Mouse (Mus musculus) kidney, adult 2 months (tissue): Measurements from ENCODE around the gene Tvp23a. TPM values are rescaled to one million over a fixed set of nuclear protein-coding genes. Genes with fewer than 3 reads are reported as not detected.

Experiments
- DNase-seq: peaks from one replicate; pipeline ENCODE4 v3.0.0; 2021
- H3K27ac ChIP-seq: fragments of 200-500 bp; 2 replicates; pipeline ENCODE4 v1.5.1; 2012; ENCODE audit warnings: low read depth, low read length, control low read depth, inconsistent platforms; ENCODE audit not compliant: insufficient read depth
- H3K27me3 ChIP-seq: fragments of 200-500 bp; replicated peaks from 2 replicates; pipeline ENCODE4 v1.6.1; 2012; ENCODE audit warnings: mild to moderate bottlenecking, moderate library complexity, low read length, inconsistent platforms; ENCODE audit not compliant: control insufficient read depth, insufficient read depth
- H3K36me3 ChIP-seq: fragments of 200-500 bp; 2 replicates; pipeline ENCODE4 v1.6.1; 2012; ENCODE audit warnings: mild to moderate bottlenecking, moderate library complexity, low read length, inconsistent platforms; ENCODE audit not compliant: control insufficient read depth, insufficient read depth
- H3K4me1 ChIP-seq: fragments of 200-500 bp; 2 replicates; pipeline ENCODE4 v1.6.1; 2011; ENCODE audit warnings: low read length; ENCODE audit not compliant: control insufficient read depth, insufficient read depth
- H3K4me3 ChIP-seq: fragments of 200-500 bp; 2 replicates; pipeline ENCODE4 v1.5.1; 2011; ENCODE audit warnings: mild to moderate bottlenecking, low read depth, low read length, control low read depth; ENCODE audit not compliant: insufficient read depth
- CTCF ChIP-seq: fragments of 200-500 bp; conservative IDR thresholded peaks from 2 replicates; pipeline ENCODE4 v1.5.1; 2011; ENCODE audit warnings: low read depth, mild to moderate bottlenecking, control low read depth, low read length, moderate library complexity, mixed read lengths; ENCODE audit not compliant: insufficient read depth, insufficient read length
- POLR2A ChIP-seq: fragments of 200-500 bp; IDR thresholded peaks from one replicate; pipeline ENCODE4 v1.6.1; 2011; ENCODE audit warnings: low read depth, low read length, control low read depth
- WGBS: fragments of 180-500 bp; shearing (Covaris S2); methylation state at CpG from one replicate; pipeline ENCODE4 v1.1.7; 2018; 5-methylcytosine and 5-hydroxymethylcytosine counted together
- polyA plus RNA-seq: library from polyadenylated mRNA; depleted of rRNA; stranded (reverse); fragments of >200 nt; gene quantifications from 2 replicates; pipeline ENCODE4 v1.2.3, GENCODE M21; 2012

Tvp23a gene
- polyA plus RNA-seq, 1 experiment = 0.84 TPM

DNA sequence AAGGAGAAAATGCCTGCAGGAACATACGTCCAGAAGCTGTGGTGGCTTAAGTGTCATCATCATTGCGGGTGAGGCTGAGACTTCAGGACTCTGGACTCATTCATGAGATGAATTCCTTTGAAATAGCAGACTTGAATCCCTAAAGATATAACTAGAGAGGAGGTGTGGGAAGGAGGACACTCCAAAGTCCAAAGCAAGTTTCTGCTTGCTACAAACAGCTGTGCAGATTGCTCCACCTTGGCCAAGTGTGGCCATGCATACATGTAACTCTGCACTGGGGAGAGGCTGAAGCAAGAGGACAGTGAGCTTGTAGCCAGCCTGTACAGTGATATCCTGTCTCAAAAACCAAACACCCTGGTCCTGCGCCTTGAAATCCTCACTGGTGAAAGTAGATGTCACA lies 24.8 kb upstream of the Tvp23a start:
- Histone ChIP-seq H3K4me1 (no peaks in the 10 kb centered on the region), H3K36me3 (no peaks in the 10 kb centered on the region), H3K4me3 (no peak overlapping the region), H3K27ac (no peak overlapping the region), H3K27me3 (no peaks in the 10 kb centered on the region)
- WGBS = 79% methylated on average over 3 of the region's 3 CpGs
- DNase-seq = peak; percentile 71
- no peak for TF ChIP-seq CTCF
- TF ChIP-seq POLR2A = no peak

DNA sequence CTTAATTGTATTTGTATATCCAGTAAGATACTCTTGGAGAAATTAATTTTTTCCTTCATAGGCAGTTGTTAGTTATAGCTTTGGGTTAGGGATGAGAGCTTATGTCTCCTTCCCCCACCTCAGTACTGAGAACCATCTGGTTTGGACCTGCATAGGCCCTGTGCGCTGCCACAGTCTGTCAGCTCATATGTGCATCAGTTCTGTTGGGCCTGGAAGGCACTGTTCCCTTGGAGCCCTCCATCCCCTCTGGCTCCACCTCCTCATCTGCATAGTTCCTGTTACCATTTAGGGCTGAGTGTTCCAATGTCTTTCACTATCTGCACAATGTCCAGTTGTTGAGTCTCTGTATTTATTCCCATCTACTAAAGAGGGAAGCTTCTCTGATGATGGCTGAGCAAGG lies 21.0 kb upstream of the Tvp23a start:
- Histone ChIP-seq H3K36me3 (no peaks in the 10 kb centered on the region), H3K4me3 (no peak overlapping the region), H3K27ac (no peak overlapping the region), H3K4me1 (peaks cover 4% of the 10 kb centered on the region; the same call in 1 of the 2 replicates), H3K27me3 (no peaks in the 10 kb centered on the region)
- 90% methylated on average over 1 of the region's 1 CpGs for WGBS
- no peak for DNase-seq
- TF ChIP-seq POLR2A = no peak
- no peak for TF ChIP-seq CTCF

DNA sequence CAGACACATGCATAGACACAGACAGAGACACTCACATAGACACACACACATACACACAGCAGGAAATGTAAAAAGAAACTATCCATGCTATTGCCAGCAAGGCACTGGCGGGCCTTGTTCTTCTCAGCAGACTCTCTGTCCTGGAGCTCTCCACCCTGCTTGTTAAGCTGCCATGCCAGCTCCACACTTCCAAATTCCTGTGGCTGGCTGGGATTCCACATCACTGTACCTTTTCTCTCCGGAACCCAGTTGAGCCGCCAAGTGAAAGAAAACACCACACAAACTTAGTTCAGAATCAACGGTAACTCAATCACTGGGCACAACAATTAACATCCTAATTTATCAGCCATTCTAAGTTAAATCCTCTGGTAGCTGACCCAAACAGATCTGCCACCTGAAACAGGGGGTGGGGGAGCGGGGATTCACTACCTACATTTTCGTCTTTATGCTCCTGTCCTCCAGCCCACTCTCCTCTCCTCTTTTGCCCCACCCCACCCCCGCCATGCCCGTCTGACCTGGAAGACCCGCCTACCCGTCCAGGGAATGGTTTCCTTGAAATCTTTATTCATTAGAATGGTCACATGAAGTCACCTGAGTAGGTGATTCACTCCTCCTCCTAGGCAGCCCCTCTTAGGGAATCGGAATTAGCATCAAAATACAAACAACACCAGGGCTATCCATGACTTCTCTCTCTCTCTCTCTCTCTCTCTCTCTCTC lies 20.4 kb upstream of the Tvp23a start:
- 35% methylated on average over 11 of the region's 11 CpGs for WGBS
- Histone ChIP-seq H3K4me1 (peaks cover 4% of the 10 kb centered on the region; the same call in 1 of the 2 replicates), H3K27ac (no peak overlapping the region), H3K27me3 (no peaks in the 10 kb centered on the region), H3K4me3 (no peak overlapping the region), H3K36me3 (no peaks in the 10 kb centered on the region)
- no peak for TF ChIP-seq POLR2A
- TF ChIP-seq CTCF = no peak
- no peak for DNase-seq

DNA sequence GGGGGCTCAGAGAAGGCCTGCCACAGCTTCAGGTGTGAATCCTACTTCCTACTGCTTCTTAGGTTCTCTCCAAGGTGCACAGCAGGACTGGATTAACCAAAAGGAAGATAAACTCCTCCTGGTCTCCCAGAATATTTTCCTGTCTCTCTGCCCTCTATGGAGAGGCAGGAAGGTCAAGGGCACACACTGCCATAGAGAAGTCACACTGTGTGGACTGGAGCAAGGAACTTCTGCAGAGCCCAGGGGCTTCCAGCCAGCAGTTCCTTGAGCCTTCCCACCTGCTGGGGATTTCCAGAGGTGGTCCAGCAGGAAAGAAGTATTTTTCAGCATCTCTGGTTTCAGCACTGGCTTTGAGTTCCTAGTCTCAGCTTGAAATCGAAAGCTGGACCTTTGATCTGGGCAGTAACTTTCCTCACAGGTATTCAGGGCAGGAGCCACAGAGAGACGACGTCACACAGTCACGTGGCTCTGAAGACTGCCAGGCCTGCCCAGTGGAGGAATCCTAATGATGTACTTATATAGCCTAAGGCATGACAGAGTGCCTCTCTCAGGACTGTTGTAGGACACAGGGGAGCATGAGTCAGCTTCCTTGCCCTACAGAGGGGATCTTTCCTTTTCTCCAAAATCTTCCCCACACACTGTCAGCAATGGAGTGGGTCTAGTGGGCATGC lies 18.0 kb upstream of the Tvp23a start:
- Histone ChIP-seq H3K4me3 (no peak overlapping the region), H3K4me1 (peaks cover 4% of the 10 kb centered on the region; the same call in 1 of the 2 replicates), H3K27me3 (no peaks in the 10 kb centered on the region), H3K27ac (no peak overlapping the region), H3K36me3 (no peaks in the 10 kb centered on the region)
- peak; percentile 79 for DNase-seq
- WGBS = 16% methylated on average over 4 of the region's 4 CpGs
- no peak for TF ChIP-seq CTCF
- TF ChIP-seq POLR2A = no peak

DNA sequence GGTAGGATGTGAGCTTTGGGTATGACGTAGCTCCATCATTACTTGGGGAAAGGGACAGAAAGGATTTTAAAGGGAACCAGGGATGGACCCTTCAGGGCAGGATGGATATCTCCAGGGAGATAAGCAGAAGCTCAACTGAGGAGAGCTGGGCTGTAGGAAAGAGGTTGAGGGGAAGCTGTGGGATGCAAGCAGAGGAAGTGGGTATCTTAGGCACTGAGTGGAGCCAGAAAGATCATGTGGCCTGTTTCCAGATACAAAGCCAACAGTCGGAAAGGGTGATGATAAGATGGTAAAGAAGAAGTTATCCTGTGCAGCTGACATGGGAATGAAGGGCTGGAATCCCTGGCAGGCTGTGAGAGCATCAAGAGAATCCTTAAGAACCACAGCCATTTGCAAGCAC lies 14.0 kb upstream of the Tvp23a start:
- WGBS = 83% methylated on average over 2 of the region's 2 CpGs

DNA sequence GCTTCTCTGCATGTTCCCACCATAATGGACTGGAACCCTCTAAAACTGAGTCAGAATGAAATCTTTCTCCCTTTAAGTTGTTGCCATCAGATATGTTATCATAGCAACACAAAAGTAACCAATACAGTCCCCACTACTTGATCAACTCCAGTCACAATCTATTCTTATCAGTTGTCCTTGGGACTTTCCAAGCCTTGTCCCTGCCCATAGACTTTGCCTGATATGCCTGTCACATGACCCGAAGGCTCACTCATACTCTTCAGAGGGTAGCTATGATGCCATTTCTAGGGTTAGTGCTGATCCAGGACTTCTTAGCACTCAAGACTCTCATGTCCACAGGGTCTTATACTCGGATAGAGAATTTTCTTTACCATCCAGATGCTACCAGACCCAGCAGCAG lies 13.0 kb upstream of the Tvp23a start:
- Histone ChIP-seq H3K4me1 (peaks cover 5% of the 10 kb centered on the region), H3K36me3 (no peaks in the 10 kb centered on the region), H3K27me3 (no peaks in the 10 kb centered on the region), H3K4me3 (no peak overlapping the region), H3K27ac (no peak overlapping the region)
- TF ChIP-seq CTCF (no peak), POLR2A (no peak)
- 84% methylated on average over 2 of the region's 2 CpGs for WGBS
- no peak for DNase-seq

More for the DNA sequence above, 14.0 kb upstream of the Tvp23a start:
- H3K4me3 ChIP-seq = no peak overlapping the region
- TF ChIP-seq CTCF (no peak), POLR2A (no peak)
- peaks cover 4% of the 10 kb centered on the region; the same call in 1 of the 2 replicates for H3K4me1 ChIP-seq
- H3K27ac ChIP-seq = no peak overlapping the region
- no peaks in the 10 kb centered on the region for H3K36me3 ChIP-seq
- H3K27me3 ChIP-seq = no peaks in the 10 kb centered on the region
- DNase-seq = no peak

DNA sequence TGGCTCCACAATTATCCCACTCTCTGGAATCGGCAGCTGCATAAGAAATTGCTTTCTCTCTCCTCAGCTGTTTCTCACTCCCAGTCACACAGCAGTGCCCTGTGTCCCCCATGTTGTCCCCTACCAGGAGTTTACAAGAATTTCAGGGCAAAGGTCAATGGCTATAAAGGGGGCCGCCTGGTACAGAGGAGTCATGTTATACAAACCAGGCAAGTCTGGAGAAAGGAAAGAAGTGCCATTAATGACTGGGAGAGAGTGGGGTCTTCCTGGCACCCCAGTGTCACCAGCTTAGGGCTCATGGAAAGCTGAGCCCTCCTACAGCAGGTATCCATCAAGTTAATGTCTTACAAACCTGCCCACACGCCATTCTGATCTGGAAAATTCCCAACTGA lies 7.4 kb upstream of the Tvp23a start:
- Histone ChIP-seq H3K4me1 (peaks cover 27% of the 10 kb centered on the region), H3K27me3 (no peaks in the 10 kb centered on the region), H3K4me3 (no peak overlapping the region), H3K27ac (no peak overlapping the region), H3K36me3 (no peaks in the 10 kb centered on the region)
- WGBS = 42% methylated on average over 3 of the region's 3 CpGs
- peak; percentile 41 for DNase-seq
- TF ChIP-seq CTCF (no peak), POLR2A (no peak)
